Mouse (Mus musculus): Measurements from ENCODE around the gene Prn. TPM values are rescaled to one million over a fixed set of nuclear protein-coding genes. Genes with fewer than 3 reads are reported as not detected.

Gene Prn
- polyA plus RNA-seq, 1 experiment = not detected

DNA sequence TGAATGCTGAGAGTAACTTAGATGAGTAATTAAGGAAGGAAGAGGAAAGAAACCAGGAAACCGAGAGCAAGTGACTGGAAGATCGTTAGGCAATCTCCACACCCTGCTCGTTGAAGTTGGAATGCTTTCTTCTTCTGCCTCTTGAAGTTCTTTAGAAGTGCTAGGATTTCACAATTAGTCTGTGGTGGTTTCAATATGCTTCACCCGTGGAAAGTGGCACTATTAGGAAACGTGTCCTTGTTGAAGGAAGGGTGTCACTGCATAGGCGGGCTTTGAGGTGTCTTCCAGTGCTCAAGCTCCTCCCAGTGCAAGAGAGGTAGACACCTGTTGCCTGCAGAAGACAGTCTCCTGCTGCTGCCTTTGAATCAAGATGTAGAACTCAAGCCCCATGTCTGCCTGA is 4.0 kb upstream of the Prn start:
- Histone ChIP-seq H3K27me3 (replicated peaks) (no peaks in the 10 kb centered on the region), H3K4me1 (peaks cover 56% of the 10 kb centered on the region), H3K36me3 (replicated peaks; ENCODE audit: low read length) (no peaks in the 10 kb centered on the region), H3K4me3 (replicated peaks) (no peak overlapping the region), H3K9me3 (no peaks in the 10 kb centered on the region)
- no peak for TF ChIP-seq FLI1 (IDR thresholded peaks at IDR 0.05; ENCODE audit: low read length)
- no peak for TF ChIP-seq GATA1 (IDR thresholded peaks at IDR 0.05; ENCODE audit: borderline replicate concordance, low read length)

DNA sequence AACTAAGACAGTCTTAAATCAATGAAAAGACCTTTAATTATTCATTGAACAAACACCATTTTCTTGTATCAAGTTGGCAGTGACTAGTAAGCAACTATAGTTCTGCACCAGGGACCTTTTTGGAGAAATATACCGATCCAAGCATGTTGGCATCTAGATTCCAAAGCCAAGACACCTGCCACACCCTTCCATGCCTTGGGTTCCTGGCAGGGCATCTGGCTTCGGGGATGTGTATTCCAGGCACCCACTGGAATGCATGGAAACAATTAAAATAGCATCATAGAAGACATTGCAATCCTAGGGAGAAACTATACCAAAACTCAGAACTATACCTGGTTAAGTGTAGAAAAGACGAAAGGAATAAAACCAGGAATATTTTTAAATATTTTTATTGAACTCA is 3.5 kb upstream of the Prn start:
- Histone ChIP-seq H3K4me3 (replicated peaks) (no peak overlapping the region), H3K4me1 (peaks cover 61% of the 10 kb centered on the region), H3K27me3 (replicated peaks) (no peaks in the 10 kb centered on the region), H3K36me3 (replicated peaks; ENCODE audit: low read length) (no peaks in the 10 kb centered on the region), H3K9me3 (no peaks in the 10 kb centered on the region)
- TF ChIP-seq GATA1 (IDR thresholded peaks at IDR 0.05; ENCODE audit: borderline replicate concordance, low read length) (no peak), FLI1 (IDR thresholded peaks at IDR 0.05; ENCODE audit: low read length) (no peak)

DNA sequence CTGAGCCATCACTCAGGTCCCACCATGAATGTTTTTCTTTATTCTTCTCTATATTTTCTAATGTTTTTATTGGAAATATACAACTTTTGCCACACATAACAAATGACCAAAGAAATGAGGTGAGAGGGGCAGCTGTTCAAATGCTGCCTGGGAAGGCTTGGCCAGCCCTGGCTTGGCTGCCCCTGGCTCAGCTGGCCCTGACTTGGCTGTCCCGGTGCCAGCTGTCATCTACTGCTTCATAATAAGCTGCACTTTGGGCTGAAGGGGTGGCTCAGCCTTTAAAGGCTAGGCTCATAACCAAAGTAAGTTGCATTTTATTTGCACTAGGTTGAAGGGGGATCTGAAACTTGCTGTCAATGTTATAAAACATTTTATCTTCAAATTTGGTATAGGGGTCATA is 2.9 kb upstream of the Prn start:
- peaks cover 65% of the 10 kb centered on the region for H3K4me1 ChIP-seq
- H3K9me3 ChIP-seq = no peaks in the 10 kb centered on the region
- no peak for TF ChIP-seq FLI1 (IDR thresholded peaks at IDR 0.05; ENCODE audit: low read length)
- TF ChIP-seq GATA1 (IDR thresholded peaks at IDR 0.05; ENCODE audit: borderline replicate concordance, low read length) = no peak
- no peaks in the 10 kb centered on the region for H3K36me3 ChIP-seq (replicated peaks; ENCODE audit: low read length)
- no peaks in the 10 kb centered on the region for H3K27me3 ChIP-seq (replicated peaks)
- no peak overlapping the region for H3K4me3 ChIP-seq (replicated peaks)

DNA sequence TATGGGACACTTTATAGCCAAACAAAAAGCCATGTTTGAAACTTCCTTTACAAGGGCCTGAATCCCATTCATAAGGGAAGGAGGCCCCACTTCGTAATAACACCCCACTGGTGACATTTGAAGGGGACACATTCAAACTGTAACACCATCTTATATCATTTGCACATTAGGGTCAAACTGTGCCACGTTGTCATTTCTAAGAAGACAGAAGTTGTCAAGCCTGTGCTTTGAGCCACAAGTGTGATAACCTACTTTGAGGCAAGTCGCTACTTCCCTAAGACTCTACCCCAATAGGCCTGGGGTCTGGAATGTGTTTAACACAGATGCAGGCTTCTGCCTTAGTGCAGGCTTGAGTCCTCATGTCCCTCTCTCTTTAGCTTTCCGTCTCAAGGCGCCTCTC is 2.4 kb upstream of the Prn start:
- H3K36me3 ChIP-seq (replicated peaks; ENCODE audit: low read length) = no peaks in the 10 kb centered on the region
- no peaks in the 10 kb centered on the region for H3K9me3 ChIP-seq
- TF ChIP-seq FLI1 (IDR thresholded peaks at IDR 0.05; ENCODE audit: low read length) = no peak
- TF ChIP-seq GATA1 (IDR thresholded peaks at IDR 0.05; ENCODE audit: borderline replicate concordance, low read length) = no peak
- H3K4me3 ChIP-seq (replicated peaks) = no peak overlapping the region
- no peaks in the 10 kb centered on the region for H3K27me3 ChIP-seq (replicated peaks)
- H3K4me1 ChIP-seq = peaks cover 68% of the 10 kb centered on the region

DNA sequence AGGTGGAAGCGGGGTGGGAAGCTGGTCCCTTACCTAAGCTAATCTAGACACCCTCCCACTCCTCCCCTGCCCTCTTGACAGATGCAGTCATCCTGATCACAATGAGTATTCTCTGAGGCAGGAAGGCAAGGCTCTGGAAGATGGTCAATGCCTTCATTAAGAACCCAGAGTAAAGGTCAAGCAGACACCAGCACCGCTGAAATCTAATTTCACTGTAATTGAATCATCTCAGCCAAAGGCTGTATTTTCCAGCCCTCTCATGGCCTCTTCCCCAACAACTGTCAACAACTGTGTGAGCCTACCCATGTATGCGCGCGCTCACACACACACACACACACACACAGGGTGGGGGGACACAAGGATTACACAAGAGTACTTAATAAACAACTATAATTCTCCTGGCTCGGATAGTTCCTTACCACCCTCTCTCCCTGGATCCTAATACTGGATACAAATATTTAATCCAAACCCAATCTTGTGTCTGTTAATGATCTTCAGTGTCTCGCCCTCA is 1.4 kb upstream of the Prn start:
- Histone ChIP-seq H3K9me3 (no peaks in the 10 kb centered on the region), H3K4me3 (replicated peaks) (no peak overlapping the region), H3K4me1 (peaks cover 59% of the 10 kb centered on the region), H3K36me3 (replicated peaks; ENCODE audit: low read length) (no peaks in the 10 kb centered on the region), H3K27me3 (replicated peaks) (no peaks in the 10 kb centered on the region)
- TF ChIP-seq GATA1 (IDR thresholded peaks at IDR 0.05; ENCODE audit: borderline replicate concordance, low read length) (no peak), FLI1 (IDR thresholded peaks at IDR 0.05; ENCODE audit: low read length) (no peak)

DNA sequence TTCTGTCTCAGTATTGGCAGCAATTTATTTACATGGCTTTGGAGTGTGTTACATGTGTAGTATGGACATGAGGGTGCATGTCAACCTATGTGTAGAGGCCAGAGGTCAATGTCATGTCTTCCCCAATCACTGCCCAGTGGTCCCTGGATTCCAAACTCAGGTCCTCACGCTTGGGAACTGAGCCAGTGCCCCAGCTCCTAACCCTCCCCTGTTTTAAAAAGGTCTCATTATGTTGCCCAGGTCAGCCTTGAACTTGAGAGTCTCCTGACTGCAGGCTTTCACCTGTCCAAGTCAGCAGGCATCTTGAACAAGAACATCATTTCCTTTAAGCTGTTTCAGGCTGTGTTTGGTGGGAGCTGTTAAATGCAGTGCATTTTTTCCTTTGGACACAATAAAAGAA is 851 bp upstream of the Prn start:
- TF ChIP-seq GATA1 (IDR thresholded peaks at IDR 0.05; ENCODE audit: borderline replicate concordance, low read length) = no peak
- no peak for TF ChIP-seq FLI1 (IDR thresholded peaks at IDR 0.05; ENCODE audit: low read length)
- no peaks in the 10 kb centered on the region for H3K36me3 ChIP-seq (replicated peaks; ENCODE audit: low read length)
- no peaks in the 10 kb centered on the region for H3K27me3 ChIP-seq (replicated peaks)
- H3K9me3 ChIP-seq = no peaks in the 10 kb centered on the region
- H3K4me1 ChIP-seq = peaks cover 55% of the 10 kb centered on the region
- no peak overlapping the region for H3K4me3 ChIP-seq (replicated peaks)

DNA sequence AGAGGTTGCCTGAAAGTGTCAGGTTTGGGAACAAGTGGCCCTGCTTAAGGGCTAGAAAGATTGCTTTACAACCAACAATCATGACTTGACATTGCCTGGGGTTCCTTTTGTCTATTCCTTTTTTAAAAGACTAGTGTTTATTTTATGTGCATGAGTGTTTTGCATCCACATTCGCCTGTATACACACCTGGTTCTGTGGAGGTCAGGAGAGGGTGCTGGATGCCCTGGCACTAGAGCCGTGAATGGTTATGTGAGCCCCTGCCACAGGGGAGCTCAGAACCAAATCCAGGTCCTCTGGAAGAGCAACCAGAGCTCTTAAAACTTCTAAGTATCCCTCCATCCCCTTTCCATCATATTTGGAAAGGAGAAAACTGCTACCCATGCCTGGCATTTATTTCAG is 1.1 kb downstream of the Prn start:
- Histone ChIP-seq H3K9me3 (no peaks in the 10 kb centered on the region), H3K4me3 (replicated peaks) (peak overlapping the region; percentile 98), H3K4me1 (peaks cover 36% of the 10 kb centered on the region), H3K27me3 (replicated peaks) (no peaks in the 10 kb centered on the region), H3K36me3 (replicated peaks; ENCODE audit: low read length) (no peaks in the 10 kb centered on the region)
- TF ChIP-seq FLI1 (IDR thresholded peaks at IDR 0.05; ENCODE audit: low read length) = no peak
- TF ChIP-seq GATA1 (IDR thresholded peaks at IDR 0.05; ENCODE audit: borderline replicate concordance, low read length) = no peak

DNA sequence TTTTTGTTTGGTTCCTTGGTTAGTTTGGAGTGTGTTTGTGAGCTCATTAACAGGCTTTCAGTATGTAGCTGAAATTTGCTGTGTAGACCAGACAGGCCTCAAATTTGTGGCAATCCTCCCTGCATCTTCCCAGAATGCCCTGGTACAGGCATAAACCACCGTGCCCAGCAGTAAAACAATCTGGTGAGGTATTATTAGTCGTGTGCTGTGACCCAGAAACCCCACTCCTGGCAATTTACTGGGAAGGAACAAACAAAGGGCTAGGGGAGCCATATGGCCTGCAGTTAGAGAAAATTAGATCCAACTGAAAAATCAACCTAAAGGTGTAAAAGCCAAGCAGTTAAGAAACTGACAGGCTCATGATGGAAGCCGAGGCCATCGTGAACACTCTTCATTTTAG is 1.6 kb downstream of the Prn start:
- H3K36me3 ChIP-seq (replicated peaks; ENCODE audit: low read length) = no peaks in the 10 kb centered on the region
- no peaks in the 10 kb centered on the region for H3K27me3 ChIP-seq (replicated peaks)
- no peak overlapping the region for H3K4me3 ChIP-seq (replicated peaks)
- TF ChIP-seq FLI1 (IDR thresholded peaks at IDR 0.05; ENCODE audit: low read length) (no peak), GATA1 (IDR thresholded peaks at IDR 0.05; ENCODE audit: borderline replicate concordance, low read length) (no peak)
- no peaks in the 10 kb centered on the region for H3K9me3 ChIP-seq
- H3K4me1 ChIP-seq = peaks cover 38% of the 10 kb centered on the region

DNA sequence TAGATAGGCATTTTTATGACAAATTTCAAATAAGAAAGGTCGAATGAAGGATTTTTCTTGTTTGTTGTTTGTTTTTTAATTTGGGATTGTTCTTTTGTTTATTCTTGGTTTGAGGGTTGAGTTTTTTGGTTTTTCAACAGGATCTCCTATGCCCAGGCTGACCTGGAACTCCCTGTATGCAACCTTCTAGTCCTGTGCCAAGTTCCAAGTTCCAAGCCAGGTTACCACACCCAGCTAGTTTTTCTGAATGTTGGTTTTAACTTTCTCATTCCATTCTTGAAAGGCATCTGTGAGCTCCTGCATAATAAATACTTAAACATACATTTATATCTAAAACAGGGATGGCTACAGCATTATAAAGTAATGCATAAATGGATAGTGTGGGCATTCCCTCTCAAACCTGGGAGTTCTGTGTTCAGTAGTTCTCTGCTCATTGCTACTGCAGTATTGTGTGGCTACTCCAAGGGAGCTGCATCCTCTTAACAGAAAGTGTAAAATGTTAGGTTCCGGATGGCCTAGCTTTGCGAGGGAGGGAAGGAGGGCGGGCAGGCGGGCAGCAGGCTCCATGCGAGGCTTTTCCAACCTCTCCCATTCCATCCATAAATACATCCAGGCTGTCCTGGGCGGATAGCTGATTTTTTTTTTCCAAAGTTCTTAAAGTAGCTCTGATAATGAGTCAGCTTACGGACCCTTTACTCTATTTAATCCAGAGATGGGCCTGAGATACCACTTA is 2.9 kb downstream of the Prn start:
- Histone ChIP-seq H3K9me3 (no peaks in the 10 kb centered on the region), H3K27me3 (replicated peaks) (no peaks in the 10 kb centered on the region), H3K4me3 (replicated peaks) (no peak overlapping the region), H3K36me3 (replicated peaks; ENCODE audit: low read length) (peaks cover 7% of the 10 kb centered on the region), H3K4me1 (peaks cover 39% of the 10 kb centered on the region)
- TF ChIP-seq FLI1 (IDR thresholded peaks at IDR 0.05; ENCODE audit: low read length) (no peak), GATA1 (IDR thresholded peaks at IDR 0.05; ENCODE audit: borderline replicate concordance, low read length) (no peak)

DNA sequence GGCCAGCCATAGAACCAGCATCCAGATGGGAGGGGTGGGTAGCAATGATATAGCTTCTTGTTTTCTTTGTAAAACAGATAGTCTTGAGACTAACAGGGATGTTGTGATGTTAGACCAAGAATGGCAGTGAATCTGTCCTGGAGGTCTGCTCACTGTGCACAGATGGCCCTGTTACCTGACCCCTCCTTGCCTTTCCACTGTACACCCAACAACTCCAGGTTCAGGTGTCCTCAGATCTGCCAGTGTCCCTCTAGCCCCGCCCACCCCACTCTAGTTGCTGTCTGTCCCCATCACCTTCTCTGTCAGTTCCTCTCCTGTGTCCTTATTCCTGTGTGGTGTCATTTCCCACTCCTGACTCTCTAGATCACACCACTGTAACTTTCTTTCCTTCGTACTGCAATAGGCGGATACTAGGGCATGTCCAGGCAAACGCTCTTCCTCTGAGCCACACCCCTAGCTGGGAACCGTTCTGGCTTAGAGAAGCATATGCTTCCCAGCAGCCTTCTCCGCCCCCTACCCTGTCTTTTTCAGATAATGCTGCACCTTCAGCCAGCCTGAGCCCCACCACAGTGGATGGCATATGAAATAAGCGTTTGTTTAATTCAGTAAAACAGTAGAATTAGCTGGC is 22.6 kb downstream of the Prn start:
- H3K9me3 ChIP-seq = no peaks in the 10 kb centered on the region
- peaks cover 11% of the 10 kb centered on the region for H3K36me3 ChIP-seq (replicated peaks; ENCODE audit: low read length)
- no peak for TF ChIP-seq FLI1 (IDR thresholded peaks at IDR 0.05; ENCODE audit: low read length)
- TF ChIP-seq GATA1 (IDR thresholded peaks at IDR 0.05; ENCODE audit: borderline replicate concordance, low read length) = no peak
- H3K27me3 ChIP-seq (replicated peaks) = no peaks in the 10 kb centered on the region
- no peak overlapping the region for H3K4me3 ChIP-seq (replicated peaks)
- peaks cover 36% of the 10 kb centered on the region for H3K4me1 ChIP-seq
